Mouse (Mus musculus) bone marrow macrophage, adult 2 months (primary cell): ENCODE measurements around the gene Ptpro. TPM values are rescaled to one million over a fixed set of nuclear protein-coding genes. Genes with fewer than 3 reads are reported as not detected.

Source experiments
- H3K27ac ChIP-seq: 2 replicates; pipeline ENCODE4 v1.5.1; 2012; ENCODE audit warnings: low read depth, low read length; ENCODE audit not compliant: insufficient read depth
- H3K4me1 ChIP-seq: 2 replicates; pipeline ENCODE4 v1.6.1; 2012; ENCODE audit warnings: low read length; ENCODE audit not compliant: control insufficient read depth, insufficient read depth
- H3K4me3 ChIP-seq: 2 replicates; pipeline ENCODE4 v1.5.1; 2012; ENCODE audit warnings: mild to moderate bottlenecking, low read length, moderate library complexity; ENCODE audit not compliant: insufficient read depth
- CTCF ChIP-seq: IDR thresholded peaks from 2 replicates; pipeline ENCODE4 v1.5.1; 2012; ENCODE audit warnings: low read depth, mild to moderate bottlenecking, low read length, moderate library complexity
- POLR2A ChIP-seq: IDR thresholded peaks from 2 replicates; pipeline ENCODE4 v1.6.1; 2012; ENCODE audit warnings: mild to moderate bottlenecking, low read depth, low read length, borderline replicate concordance
- polyA plus RNA-seq: library from polyadenylated mRNA; stranded (reverse); fragments of >200 nt; gene quantifications from 2 replicates; pipeline ENCODE4 v1.2.4, GENCODE M21; 2012; ENCODE audit not compliant: missing spikeins, insufficient read depth, insufficient read length

Gene Ptpro
- polyA plus RNA-seq, 1 experiment = 155 TPM

DNA sequence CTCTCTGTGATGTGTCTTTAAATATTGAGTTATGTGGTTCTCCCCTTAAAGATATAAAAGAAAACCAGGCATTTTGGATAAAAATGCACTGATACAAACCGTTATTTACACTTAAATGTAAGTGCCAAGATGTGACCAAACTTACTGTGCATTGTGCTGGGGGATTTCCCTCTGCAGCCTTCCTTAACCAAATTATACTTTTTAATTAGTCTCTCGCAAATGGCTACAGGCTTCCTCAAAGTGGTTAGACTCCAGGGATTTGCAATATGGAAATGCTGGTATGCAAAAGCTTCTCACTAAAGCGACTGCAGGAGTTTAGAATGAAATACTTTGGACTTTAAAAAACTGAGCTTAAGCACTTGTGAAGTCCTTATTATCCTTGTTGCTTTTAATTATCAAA, 10.0 kb downstream of the Ptpro start:
- no peak overlapping the region for H3K27ac ChIP-seq
- no peak for TF ChIP-seq POLR2A
- H3K4me3 ChIP-seq = no peak overlapping the region
- no peaks in the 10 kb centered on the region for H3K4me1 ChIP-seq

DNA sequence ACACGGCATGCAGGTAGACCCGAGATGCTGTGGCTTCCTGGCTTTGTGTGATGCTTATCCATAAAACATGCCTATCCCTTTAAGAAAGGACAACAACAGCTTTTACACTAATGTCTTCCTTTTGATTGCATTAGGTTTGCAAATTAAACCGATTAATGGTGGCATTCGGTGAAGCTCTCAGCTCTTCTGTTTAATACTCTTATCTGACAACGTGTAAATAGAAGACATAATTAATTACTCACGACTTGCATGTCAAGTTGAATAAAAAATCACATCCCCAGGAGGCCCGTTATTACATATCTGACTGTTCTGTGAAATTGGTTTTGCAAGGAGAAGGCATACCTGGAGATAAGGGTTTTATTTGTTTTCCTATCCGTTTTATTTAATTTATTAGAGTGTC, 15.9 kb downstream of the Ptpro start:
- no peaks in the 10 kb centered on the region for H3K4me1 ChIP-seq
- no peak overlapping the region for H3K27ac ChIP-seq
- TF ChIP-seq POLR2A (no peak), CTCF (no peak)
- H3K4me3 ChIP-seq = no peak overlapping the region

DNA sequence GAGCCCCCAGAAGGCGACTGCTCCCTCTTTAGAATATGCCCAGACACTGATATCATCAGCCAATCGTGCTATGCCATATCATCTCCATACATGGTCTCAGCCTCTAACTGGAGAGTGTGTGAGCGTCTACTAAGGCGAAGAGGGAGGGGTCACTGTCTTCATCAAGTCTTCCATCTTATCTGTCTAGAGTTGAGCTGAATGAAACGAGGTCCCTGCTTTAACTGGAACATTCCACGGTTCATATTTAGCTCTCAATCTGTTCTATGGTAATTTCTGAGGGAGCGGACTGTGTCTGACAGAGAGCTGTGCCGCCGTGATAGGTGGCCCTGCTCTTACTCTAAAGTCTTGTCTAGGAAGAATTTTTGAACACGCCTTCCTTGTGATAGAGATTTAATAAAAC, 16.5 kb downstream of the Ptpro start:
- no peak overlapping the region for H3K4me3 ChIP-seq
- no peaks in the 10 kb centered on the region for H3K4me1 ChIP-seq
- TF ChIP-seq CTCF = no peak
- TF ChIP-seq POLR2A = no peak
- no peak overlapping the region for H3K27ac ChIP-seq

DNA sequence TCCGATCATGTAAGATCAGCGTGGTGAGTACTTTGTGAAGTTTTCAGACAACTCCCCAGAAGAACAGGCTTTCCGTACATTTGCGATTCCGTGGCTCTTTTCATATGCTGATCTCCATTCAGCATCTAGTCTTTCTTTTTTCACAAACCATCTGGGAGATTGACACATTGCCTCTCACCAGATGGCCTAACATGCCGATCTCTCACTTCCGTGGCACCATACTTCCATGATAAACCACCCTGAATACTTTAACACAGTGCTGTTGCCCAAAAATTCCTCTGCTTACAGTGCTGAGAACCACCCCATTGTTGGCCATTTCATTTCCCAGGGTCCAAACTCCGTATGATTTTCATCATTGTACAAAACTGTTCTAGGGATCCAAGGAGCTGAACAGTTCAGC, 20.4 kb downstream of the Ptpro start:
- H3K27ac ChIP-seq = no peak overlapping the region
- no peak overlapping the region for H3K4me3 ChIP-seq
- no peak for TF ChIP-seq CTCF
- no peak for TF ChIP-seq POLR2A
- no peaks in the 10 kb centered on the region for H3K4me1 ChIP-seq

DNA sequence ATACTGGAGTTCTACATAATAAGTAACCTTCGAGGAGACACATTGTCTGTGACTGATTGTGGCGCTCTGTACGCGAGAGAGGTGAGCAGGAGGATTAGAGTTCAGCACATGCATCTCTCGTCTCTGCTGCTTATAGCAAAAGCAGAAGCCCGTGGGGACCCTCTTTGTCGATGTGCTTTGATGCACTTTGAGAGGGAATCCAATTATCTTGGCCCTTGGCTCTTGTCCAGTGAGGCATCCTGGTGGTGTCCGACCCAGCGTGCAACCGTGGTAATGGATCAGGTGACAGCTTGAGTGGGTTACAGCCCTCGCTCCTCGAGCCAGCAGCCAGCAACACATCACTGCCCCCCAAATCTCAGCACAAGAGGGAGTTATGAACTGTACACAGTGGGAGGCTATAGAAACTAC, 25.5 kb downstream of the Ptpro start:
- no peak overlapping the region for H3K27ac ChIP-seq
- TF ChIP-seq CTCF (no peak), POLR2A (no peak)
- H3K4me3 ChIP-seq = no peak overlapping the region
- no peaks in the 10 kb centered on the region for H3K4me1 ChIP-seq

DNA sequence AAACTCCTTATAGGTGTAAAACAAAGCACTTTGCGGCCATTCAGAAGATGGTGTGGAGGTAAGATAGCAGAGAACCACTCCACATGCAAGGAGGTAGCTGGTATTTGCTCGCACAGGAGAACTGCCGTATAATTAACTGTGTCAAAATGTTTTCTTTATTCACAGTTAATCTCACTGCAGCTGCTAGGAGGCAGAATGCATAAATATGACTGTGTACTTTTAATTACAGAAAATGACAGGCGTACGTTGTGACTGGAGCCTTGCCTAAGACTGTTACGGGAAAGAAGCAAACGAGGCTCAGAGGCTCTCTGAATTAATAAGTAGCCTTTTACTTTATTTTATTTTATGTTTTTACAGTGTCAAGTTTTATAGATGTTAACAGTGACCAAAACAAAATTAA, 27.5 kb downstream of the Ptpro start:
- H3K27ac ChIP-seq = no peak overlapping the region
- TF ChIP-seq CTCF = no peak
- TF ChIP-seq POLR2A = no peak

DNA sequence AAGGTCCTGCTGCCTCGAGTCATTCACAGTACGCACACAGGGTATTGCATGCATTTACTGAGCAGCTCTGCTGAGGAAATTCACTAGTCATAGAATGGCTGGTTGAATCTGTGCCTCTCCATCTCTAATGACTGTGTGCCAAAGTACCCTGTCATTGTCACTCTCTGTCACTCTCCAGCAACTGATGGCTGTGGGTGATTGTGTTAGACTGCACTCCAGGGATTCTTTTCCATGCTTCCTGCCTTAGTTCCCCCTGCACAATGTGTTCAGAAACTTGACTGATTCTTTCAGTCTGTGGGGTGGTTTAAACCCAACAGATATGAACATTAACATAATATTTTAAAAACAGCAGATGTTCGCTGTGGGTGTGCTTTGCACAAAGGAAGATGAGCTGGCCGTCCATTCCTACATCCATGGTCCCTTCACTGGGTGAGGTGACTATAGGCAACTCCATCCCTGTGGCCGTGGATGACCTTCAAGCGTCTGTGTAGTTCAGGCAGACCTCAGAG, 29.5 kb downstream of the Ptpro start:
- H3K4me3 ChIP-seq = no peak overlapping the region
- no peak overlapping the region for H3K27ac ChIP-seq
- no peak for TF ChIP-seq CTCF
- TF ChIP-seq POLR2A = no peak
- no peaks in the 10 kb centered on the region for H3K4me1 ChIP-seq

More for the DNA sequence above, 27.5 kb downstream of the Ptpro start:
- no peak overlapping the region for H3K4me3 ChIP-seq
- no peaks in the 10 kb centered on the region for H3K4me1 ChIP-seq

DNA sequence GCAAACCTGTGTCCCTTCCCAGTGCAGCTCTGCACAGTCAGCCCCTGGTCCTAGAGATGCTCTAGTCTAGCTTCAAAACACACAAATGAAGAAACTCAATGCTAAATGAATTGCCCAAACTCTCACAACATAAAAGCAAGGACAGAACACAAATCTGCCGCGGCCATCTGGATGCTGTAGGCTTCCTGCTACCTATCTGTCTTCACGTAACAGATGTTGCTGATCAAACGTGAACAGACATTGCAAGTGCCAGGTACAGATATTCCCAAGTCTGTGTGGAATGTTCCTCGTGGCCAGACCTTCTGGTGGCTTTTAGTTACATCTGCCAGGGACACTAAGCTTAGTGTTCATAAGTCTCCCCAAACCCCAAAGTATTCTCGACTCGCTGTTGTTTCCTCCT, 29.9 kb downstream of the Ptpro start:
- H3K4me3 ChIP-seq = no peak overlapping the region
- H3K4me1 ChIP-seq = no peaks in the 10 kb centered on the region
- H3K27ac ChIP-seq = no peak overlapping the region
- TF ChIP-seq CTCF = no peak
- no peak for TF ChIP-seq POLR2A

DNA sequence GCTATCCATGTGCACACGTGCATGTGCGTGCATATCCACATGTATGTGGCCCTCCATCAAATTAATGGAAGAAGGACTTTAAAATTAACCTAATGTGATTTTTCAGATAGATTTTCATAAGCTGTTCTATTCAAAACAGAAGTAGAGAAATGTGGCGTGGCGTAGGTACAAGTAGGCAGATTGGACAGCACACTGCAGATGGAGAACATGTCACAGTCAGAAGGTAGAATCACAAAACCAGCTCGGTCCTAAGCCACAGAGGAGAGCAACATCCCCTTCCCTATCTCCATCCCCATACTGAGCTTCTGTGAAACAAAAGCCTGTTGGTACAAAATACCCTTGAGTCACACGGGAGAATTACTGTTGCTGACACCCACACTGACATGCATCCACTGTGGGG, 34.3 kb downstream of the Ptpro start:
- TF ChIP-seq CTCF = no peak
- Histone ChIP-seq H3K4me3 (no peak overlapping the region), H3K4me1 (no peaks in the 10 kb centered on the region), H3K27ac (no peak overlapping the region)

DNA sequence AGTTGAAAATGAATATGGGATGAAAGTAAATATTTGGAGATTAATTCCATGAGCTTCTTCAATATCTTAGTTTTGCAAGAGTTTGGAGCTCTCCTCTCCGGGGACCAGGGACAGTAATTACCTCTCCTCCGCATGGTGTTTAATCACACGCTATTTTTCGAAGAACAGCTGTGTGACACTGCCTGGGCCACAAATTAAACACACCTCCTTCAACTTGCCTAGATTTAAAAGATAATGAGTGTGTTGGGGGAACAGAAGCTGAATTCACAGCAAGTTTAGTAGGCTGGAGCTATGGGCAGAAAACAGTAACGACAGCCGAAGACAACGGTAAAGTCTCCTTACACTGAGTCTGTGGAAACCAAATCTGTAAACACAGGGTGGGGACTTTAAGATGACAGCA, 35.7 kb downstream of the Ptpro start:
- TF ChIP-seq POLR2A = no peak
- no peak for TF ChIP-seq CTCF
- Histone ChIP-seq H3K27ac (no peak overlapping the region), H3K4me3 (no peak overlapping the region), H3K4me1 (no peaks in the 10 kb centered on the region)

DNA sequence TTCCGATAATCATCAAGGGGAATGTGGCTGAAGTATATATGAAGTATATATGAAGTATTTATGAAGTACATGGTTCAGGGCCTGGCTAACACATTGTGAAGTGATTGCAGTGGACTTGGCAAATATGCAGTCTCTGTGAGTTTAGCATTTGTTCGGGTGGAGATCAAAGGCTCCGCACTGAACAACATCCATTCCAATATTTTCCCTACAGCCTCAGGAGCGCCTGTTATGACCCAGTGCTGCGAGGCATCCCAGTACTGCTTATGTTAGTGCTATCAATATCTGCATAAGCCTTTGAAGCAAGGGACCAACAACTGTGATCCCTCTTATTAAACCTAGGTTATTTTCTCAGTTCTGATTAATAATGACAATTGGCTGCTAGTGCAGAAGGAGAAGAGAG, 36.1 kb downstream of the Ptpro start:
- Histone ChIP-seq H3K4me3 (no peak overlapping the region), H3K4me1 (no peaks in the 10 kb centered on the region), H3K27ac (no peak overlapping the region)
- no peak for TF ChIP-seq CTCF
- TF ChIP-seq POLR2A = no peak
